Mouse (Mus musculus) liver, embryonic 14.5 days (tissue): ENCODE measurements around the gene Fzr1. TPM values are rescaled to one million over a fixed set of nuclear protein-coding genes. Genes with fewer than 3 reads are reported as not detected.
A peak's percentile ranks its signal among the peaks of the same experiment; 100 is the strongest.

Experiments
- ATAC-seq: fragments of 200-750 bp; cut with Nextera tagmentation; 2 replicates; pipeline ENCODE4 v1.8.0; 2017; ENCODE audit warnings: moderate number of reproducible peaks, mild to moderate bottlenecking, moderate library complexity; ENCODE audit not compliant: insufficient read depth
- DNase-seq, 3 experiments: peaks; one replicate each; pipeline ENCODE4 v3.0.0-alpha.2; 2012 to 2013; ENCODE audit warnings: low read depth in 3 of 3, low spot score in 3 of 3
- H3K27ac ChIP-seq: fragments of 300-500 bp; sonication (generic); 2 replicates; pipeline ENCODE4 v1.5.1; 2014; ENCODE audit warnings: moderate library complexity, mild to moderate bottlenecking, control low read depth, inconsistent platforms
- H3K27me3 ChIP-seq: fragments of 300-500 bp; sonication (generic); 2 replicates; pipeline ENCODE4 v1.6.1; 2014; ENCODE audit warnings: mild to moderate bottlenecking, low read length, moderate library complexity; ENCODE audit not compliant: control insufficient read depth, insufficient read depth
- H3K36me3 ChIP-seq: fragments of 300-500 bp; sonication (generic); replicated peaks from 2 replicates; pipeline ENCODE4 v1.6.1; 2014; ENCODE audit warnings: low read depth; ENCODE audit not compliant: control insufficient read depth, insufficient read depth
- H3K4me1 ChIP-seq, 2 experiments: fragments of 200-500 bp in 1 of 2; fragments of 300-500 bp in 1 of 2; sonication (generic) in 1 of 2; replicated peaks; 2 replicates each; pipeline ENCODE4 v1.6.1; 2012 to 2014; ENCODE audit warnings: antibody characterized with exemption in 1 of 2, inconsistent platforms in 1 of 2, low read length in 1 of 2; ENCODE audit not compliant: control insufficient read depth in 2 of 2, insufficient read depth in 2 of 2
- H3K4me2 ChIP-seq: fragments of 300-500 bp; sonication (generic); 2 replicates; pipeline ENCODE4 v1.6.1; 2014; ENCODE audit warnings: low read depth, mild to moderate bottlenecking, control low read depth, moderate library complexity
- H3K4me3 ChIP-seq, 2 experiments: fragments of 200-500 bp in 1 of 2; fragments of 300-500 bp in 1 of 2; sonication (generic) in 1 of 2; 2 replicates each; pipeline ENCODE4 v1.5.1; 2012 to 2014; ENCODE audit warnings: low read depth in 2 of 2, low read length in 2 of 2, mild to moderate bottlenecking in 2 of 2, control low read depth in 1 of 2, inconsistent platforms in 1 of 2, moderate library complexity in 1 of 2; ENCODE audit not compliant: insufficient read depth in 1 of 2
- H3K9ac ChIP-seq: fragments of 300-500 bp; sonication (generic); replicated peaks from 2 replicates; pipeline ENCODE4 v1.6.1; 2014; ENCODE audit warnings: mild to moderate bottlenecking, control low read depth, moderate library complexity
- H3K9me3 ChIP-seq: fragments of 300-500 bp; sonication (generic); 2 replicates; pipeline ENCODE4 v1.6.1; 2016; ENCODE audit warnings: low read length, mixed read lengths; ENCODE audit not compliant: control insufficient read depth
- CTCF ChIP-seq: IDR thresholded peaks from 2 replicates; pipeline ENCODE4 v1.5.1; 2016; ENCODE audit warnings: antibody characterized with exemption, low read depth, control low read depth
- EP300 ChIP-seq: IDR thresholded peaks from 2 replicates; pipeline ENCODE4 v1.6.1; 2016; ENCODE audit warnings: antibody characterized with exemption, low read depth
- WGBS: fragments of 180-500 bp; shearing (Covaris S2); extraction: QIAGEN DNeasy Blood & Tissue Kit; methylation state at CpG from one replicate; pipeline ENCODE4 v1.1.7; 2014; ENCODE audit not compliant: insufficient replicate concordance; 5-methylcytosine and 5-hydroxymethylcytosine counted together
- polyA plus RNA-seq, 2 experiments: library from polyadenylated mRNA; depleted of rRNA in 1 of 2; stranded (reverse) in 1 of 2; unstranded in 1 of 2; fragments of >200 nt; fragmentation: Nextera tagmentation in 1 of 2; extraction: Ambion mirVana in 1 of 2; gene quantifications; 2 replicates each; pipeline versions ENCODE4 v1.2.1 to v1.2.3; 2012 to 2014

Gene Fzr1
- polyA plus RNA-seq, 2 experiments, result 73.1 to 80.5 TPM

DNA sequence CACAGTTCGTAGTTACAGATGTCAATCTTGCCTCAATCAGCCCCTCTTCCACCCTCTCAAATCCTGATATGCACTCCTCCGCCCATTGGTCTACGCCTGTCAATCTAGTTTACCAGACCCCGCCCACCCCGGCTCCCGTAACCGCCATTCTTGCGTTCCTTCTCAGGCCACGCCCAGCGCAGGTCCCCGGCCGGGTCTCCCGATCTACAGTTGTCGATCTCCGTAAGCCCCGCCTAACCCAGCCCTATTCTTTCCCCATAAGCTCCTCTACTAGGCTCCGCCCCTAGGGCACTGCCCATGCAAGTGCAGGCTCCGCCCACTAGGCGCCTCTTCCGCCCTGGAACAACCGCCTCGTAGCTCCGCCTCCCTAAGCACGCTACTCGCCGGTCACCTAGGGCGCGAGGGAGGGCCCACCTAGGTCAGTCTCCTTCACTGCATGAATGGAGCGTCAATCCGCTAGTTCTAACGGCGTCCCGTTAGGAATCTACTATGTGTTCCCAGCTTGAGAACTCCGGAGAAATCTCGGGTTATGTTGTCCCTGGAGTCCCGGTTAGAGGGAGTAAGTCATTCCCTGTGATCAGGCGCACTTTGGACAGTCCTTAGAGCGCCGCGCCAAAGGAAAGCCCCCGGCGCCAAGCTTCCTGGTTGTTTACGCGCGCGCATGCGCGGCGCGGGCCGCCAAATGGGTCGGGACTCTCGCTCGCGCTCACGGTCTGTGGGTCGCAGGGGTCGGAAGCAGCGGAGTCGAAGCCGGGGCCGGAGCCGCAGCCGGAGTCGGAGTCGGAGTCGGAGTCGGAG is 57.6 kb downstream of the Fzr1 start, which contains the start of gene Cactin:
Gene Cactin, plus strand, starts transcription at position 554 of the 798 bp plus-strand sequence.
- Histone ChIP-seq H3K4me2 (peak within 1 kb of the TSS; percentile 90), H3K9ac (peak within 1 kb of the TSS; percentile 75), H3K4me3 (peak within 1 kb of the TSS; percentile 73 to 89), H3K4me1 (peaks cover 11 to 12% of the 10 kb centered on the region in 2 experiments), H3K27ac (peak within 1 kb of the TSS; percentile 84), H3K27me3 (no peaks in the 10 kb centered on the region), H3K36me3 (peaks cover 34% of the 10 kb centered on the region), H3K9me3 (no peaks in the 10 kb centered on the region)
- under 1% methylated on average over 68 of the region's 68 CpGs for WGBS
- ATAC-seq, result peak; percentile 87
- DNase-seq, result peak; percentile 100
- TF ChIP-seq EP300 (peak; percentile 67; the same call in 1 of the 2 replicates), CTCF (peak; percentile 60)

GRCm38 (mm10) chr10:81319741-81320549 is 58.4 kb downstream of the Fzr1 start:
- peak overlapping the region; percentile 67 for H3K9ac ChIP-seq
- no peaks in the 10 kb centered on the region for H3K27me3 ChIP-seq
- 1% methylated on average over 38 of the region's 38 CpGs for WGBS
- peak overlapping the region; percentile 90 for H3K4me2 ChIP-seq
- H3K4me3 ChIP-seq, result peak overlapping the region; percentile 73 to 75
- no peak for ATAC-seq
- DNase-seq, result peak; percentile 94 to 96 (median 95)
- TF ChIP-seq EP300, result no peak
- TF ChIP-seq CTCF, result no peak
- peaks cover 26% of the 10 kb centered on the region for H3K36me3 ChIP-seq
- H3K27ac ChIP-seq, result peak overlapping the region; percentile 84
- peaks cover 11 to 12% of the 10 kb centered on the region in 2 experiments for H3K4me1 ChIP-seq
- no peaks in the 10 kb centered on the region for H3K9me3 ChIP-seq

DNA sequence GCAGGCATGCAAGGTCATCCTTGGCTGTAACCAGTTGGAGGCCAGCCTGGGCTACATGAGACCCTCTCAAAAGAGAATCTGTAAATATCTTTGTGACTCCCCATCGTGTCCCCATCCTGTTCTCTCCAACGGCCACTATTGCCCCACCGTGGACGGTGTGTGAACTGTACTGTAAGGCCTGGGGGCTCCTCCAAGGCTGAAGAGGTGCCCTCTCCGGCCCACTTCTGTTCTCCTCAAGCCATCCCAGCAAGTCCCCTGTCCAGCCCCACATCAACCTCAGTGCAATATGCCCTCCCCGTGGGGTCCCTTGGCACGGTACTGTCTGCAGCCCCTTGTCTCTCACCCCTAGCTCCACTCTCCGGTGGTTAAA is 59.0 kb downstream of the Fzr1 start:
- ATAC-seq, result no peak
- peaks cover 11 to 12% of the 10 kb centered on the region in 2 experiments for H3K4me1 ChIP-seq
- peak overlapping the region; percentile 73 to 75; a peak in 3 of 4 replicates for H3K4me3 ChIP-seq
- no peak for TF ChIP-seq EP300
- TF ChIP-seq CTCF, result peak; percentile 37
- H3K9ac ChIP-seq, result no peak overlapping the region; the same call in 1 of the 2 replicates
- WGBS, result 25% methylated on average over 8 of the region's 8 CpGs
- H3K36me3 ChIP-seq, result peaks cover 20% of the 10 kb centered on the region
- H3K27me3 ChIP-seq, result no peaks in the 10 kb centered on the region
- H3K4me2 ChIP-seq, result peak overlapping the region; percentile 90
- peak overlapping the region; percentile 84 for H3K27ac ChIP-seq
- H3K9me3 ChIP-seq, result no peaks in the 10 kb centered on the region
- no peak for DNase-seq

- WGBS, result 80% methylated on average over 13 of the region's 13 CpGs
- ATAC-seq (no peak), DNase-seq (no peak)
- Histone ChIP-seq H3K4me1 (peaks cover 11 to 12% of the 10 kb centered on the region in 2 experiments), H3K4me2 (no peak overlapping the region; the same call in 1 of the 2 replicates), H3K9me3 (no peaks in the 10 kb centered on the region), H3K9ac (no peak overlapping the region), H3K27me3 (no peaks in the 10 kb centered on the region), H3K36me3 (peaks cover 18% of the 10 kb centered on the region), H3K27ac (no peak overlapping the region), H3K4me3 (no peak overlapping the region)
- TF ChIP-seq EP300, result no peak
- TF ChIP-seq CTCF, result no peak
Observed at GRCm38 (mm10) chr10:81318589-81319329, 59.6 kb downstream of the Fzr1 start.
